Mouse (Mus musculus) heart, adult 18-20 months (tissue): Measurements from ENCODE around the gene Nfic. TPM values are rescaled to one million over a fixed set of nuclear protein-coding genes. Genes with fewer than 3 reads are reported as not detected.

Experiments
- DNase-seq, 2 experiments: peaks; one replicate each; pipeline ENCODE4 v3.0.0; 2021 to 2022; ENCODE audit warnings: mixed read lengths in 1 of 2
- total RNA-seq, 2 experiments: library from RNA; stranded (reverse); gene quantifications; 2 replicates each; pipeline ENCODE4 v1.2.3; 2021

Gene Nfic
- total RNA-seq, 2 experiments from 2014 or later = 91.0 to 93.4 TPM

- DNase-seq = peak; percentile 99 to 100
Observed at GRCm38 (mm10) chr10:81383802-81384604, 71.4 kb downstream of the Nfic start, which contains the start of the genes Dohh and Gm48551. Dohh (plus strand) TSS chr10:81384428. Gm48551 (plus strand) TSS chr10:81384466.

GRCm38 (mm10) chr10:81382039-81382438 is 73.4 kb downstream of the Nfic start:
- no peak for DNase-seq

- DNase-seq = no peak
Observed at GRCm38 (mm10) chr10:81379809-81380378, 75.5 kb downstream of the Nfic start.

- DNase-seq = no peak
Observed at GRCm38 (mm10) chr10:81379183-81379553, 76.3 kb downstream of the Nfic start.

GRCm38 (mm10) chr10:81378553-81379182 is 76.8 kb downstream of the Nfic start:
- DNase-seq = peak; percentile 100

DNA sequence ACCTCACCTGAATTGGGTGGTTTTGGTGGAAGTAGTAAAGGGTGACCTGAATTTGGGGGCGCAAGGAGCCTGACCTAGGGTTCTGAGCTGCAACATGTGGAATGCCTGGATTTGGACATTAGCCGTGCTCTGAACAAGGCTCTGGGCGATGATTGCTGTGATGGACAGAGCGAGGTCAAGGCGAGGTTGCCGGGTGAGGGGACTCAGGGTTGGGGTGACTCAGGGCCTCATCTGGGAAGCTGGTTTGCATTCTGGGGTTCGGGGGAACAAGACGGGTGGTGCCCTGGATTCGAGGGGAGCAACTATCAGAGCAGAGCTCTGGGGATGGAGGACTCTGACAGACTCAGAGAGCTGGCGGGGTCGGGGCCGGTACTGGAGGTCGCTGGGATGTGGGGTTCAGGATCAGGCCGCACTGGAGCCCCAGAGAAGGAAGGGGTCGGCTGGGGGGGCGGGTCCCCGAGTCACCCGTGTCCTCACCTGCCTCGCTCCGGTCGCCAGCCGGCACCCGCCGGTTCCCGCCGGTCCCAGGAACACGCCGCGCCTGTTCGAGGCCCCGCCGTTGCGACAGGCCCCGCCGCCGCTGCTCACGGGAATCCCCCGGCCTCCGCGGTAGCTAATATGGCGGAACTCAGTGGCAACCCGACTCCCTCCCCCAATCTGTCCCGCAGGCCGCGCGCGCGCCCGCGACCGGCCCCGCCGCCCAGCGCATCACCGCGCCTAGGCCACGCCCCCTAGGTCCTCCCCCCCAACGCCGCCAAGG is 77.5 kb downstream of the Nfic start, which contains the start of gene Fzr1:
Fzr1 (minus strand) TSS at position 724 of the 760 bp plus-strand sequence.
- DNase-seq = no peak

DNA sequence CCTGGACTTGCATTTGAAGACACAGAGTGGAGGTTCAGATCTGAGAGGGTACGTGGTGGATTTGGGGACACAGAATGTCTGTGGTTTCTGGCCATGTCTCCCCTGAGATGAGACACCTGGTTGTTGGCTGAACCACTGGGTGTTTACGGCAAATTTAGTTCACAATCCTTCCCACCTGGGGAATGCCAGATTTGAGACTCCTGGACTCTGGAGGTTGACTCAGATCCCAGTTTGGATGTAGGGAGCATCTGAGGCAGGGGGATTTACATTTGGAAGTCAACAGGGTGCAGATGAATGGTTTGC is 78.1 kb downstream of the Nfic start:
- DNase-seq = no peak

- DNase-seq = no peak
Observed at GRCm38 (mm10) chr10:81376561-81377361, 78.7 kb downstream of the Nfic start.

DNA sequence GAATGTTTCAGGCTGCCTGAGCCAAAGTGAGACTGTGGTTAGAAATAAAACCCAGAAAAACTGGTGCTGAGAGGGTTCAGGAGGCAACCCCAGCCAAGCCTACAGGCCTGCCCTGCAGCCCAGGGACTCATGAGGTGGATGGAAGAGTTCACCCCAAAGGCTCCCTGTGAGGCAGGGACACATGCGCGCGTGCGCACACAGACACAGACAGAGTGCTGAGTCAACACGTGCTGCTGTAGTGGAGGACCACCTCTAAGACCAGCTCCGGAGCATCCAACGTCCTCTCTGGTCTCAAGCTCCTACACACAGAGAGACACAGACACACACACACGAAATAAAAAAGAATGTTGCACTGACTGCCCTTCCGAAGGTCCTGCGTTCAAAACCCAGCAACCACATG is 80.1 kb downstream of the Nfic start:
- DNase-seq = no peak

GRCm38 (mm10) chr10:81367207-81367495 is 88.3 kb downstream of the Nfic start:
- DNase-seq = no peak

DNA sequence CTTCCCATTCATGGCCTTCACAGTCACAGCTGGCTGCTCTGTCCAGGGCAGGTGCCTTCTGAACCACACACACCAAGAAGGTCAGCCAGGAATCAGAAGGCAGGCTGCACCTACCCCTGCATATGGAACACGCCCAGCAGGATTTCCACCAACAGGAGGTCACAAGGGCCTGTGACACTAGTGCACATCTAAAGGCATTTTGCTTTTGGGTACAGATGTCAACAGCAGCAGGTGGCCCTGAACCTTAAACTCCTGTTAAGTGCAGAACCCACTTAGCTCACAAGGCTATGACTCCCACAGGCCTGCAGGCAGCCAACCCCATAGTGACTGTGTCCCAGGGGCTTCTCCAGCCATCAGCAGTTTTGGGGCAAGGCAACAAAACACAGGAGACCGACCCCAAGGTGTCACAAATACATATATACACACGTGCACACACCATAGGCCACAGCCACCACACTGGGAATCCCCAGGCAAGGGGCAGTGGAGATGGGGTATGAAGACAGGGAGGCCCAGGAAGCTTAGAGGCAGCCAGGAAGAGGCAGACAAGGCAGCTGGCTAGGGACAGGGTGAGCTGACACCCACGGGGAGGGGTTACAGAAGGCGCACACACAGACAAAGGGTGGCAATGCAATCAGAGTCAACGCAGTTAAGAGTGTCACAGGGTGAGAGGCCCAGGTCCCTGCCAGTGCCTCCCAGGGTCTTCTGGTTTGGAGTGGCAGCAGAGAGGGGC is 88.8 kb downstream of the Nfic start:
- DNase-seq = no peak

GRCm38 (mm10) chr10:81365672-81366476 is 89.6 kb downstream of the Nfic start, which contains the start of gene 4930404N11Rik:
4930404N11Rik (minus strand) TSS chr10:81365816.
- no peak for DNase-seq

DNA sequence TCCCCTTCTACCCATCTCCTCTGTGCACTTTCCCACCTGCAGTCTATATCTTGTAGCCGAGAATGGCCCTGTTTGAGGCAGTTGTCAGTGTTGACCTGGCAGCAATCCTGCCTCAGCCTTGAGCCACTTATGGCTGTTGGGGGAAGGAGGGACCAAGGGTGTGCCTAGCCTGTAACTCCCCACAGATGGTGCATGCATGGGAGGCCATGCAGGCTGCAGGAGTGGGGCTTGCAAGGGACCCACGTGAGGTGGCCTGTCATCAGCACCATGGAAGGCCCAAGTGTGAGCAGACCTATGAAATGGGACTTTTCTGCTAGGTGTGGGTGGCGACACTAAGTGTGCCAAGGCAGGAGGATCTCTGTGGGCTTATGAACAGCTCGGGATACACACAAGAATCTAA is 90.4 kb downstream of the Nfic start:
- DNase-seq = no peak

- DNase-seq = peak in 1 of 2 experiments; percentile 60
Observed at GRCm38 (mm10) chr10:81364666-81365065, 90.8 kb downstream of the Nfic start.

DNA sequence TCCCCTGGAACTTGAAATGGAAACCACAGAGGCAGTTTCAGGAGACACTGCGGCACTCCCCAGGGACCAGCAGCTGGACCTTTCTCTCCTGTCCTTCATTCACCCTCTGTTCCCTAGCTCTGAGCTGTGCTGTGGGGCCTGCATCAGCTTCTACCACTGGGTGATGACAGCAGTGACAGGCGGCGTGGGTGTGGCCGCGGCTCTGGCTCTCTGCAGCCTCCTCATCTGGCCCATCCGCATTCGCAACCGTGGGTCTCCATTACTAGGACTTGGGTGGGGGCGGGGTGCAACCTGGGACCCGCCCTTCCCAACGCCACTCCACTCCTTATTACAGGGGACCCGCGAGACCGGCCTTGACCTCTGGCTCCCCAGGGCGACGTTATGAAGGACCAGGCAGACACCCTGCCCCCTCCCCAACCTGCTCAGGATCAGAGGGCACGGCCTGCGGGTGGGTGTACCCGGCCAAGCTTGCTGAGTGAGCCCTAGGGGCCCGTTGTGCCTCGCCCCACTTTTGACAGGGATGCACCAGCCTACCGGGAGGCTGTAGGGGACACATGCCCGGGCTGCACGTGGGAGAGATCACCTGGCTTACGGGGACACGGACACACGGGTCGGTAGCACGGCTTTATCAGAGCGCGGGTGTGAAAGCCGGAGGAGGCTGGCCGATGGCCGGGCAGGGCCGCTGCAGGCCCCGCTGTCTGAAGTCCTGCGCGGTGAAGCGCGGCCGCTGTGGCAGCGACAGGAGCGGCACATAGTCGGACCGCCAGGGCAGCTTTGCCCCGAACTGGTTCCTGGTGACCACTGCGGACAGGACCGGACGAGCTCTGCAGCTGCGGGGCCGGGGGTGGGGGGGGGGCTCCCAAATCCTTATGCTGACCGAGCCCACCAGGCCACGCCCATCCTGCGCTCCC is 91.7 kb downstream of the Nfic start:
- DNase-seq = peak; percentile 55 to 68

- no peak for DNase-seq
Observed at GRCm38 (mm10) chr10:81362336-81362949, 93.0 kb downstream of the Nfic start.

DNA sequence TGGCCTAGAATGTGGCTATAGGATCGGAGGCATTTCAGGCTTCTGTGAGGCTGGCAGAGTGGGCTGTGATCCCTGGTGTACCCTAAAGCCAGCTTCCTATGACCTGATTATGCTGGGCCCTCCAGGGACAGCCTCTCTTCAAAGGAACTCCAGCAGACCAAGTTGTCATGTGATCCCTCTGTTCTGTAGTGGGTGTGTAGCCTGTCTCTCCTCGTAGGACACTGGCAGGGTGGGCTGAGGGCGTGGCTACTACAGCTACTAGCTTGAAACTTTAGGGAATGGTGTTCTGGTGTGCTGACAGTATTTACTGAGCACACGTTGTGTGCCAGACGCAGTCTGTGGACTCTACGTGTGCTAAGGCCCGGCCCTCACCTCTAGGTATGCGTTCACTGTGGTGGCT is 94.7 kb downstream of the Nfic start:
- no peak for DNase-seq

DNA sequence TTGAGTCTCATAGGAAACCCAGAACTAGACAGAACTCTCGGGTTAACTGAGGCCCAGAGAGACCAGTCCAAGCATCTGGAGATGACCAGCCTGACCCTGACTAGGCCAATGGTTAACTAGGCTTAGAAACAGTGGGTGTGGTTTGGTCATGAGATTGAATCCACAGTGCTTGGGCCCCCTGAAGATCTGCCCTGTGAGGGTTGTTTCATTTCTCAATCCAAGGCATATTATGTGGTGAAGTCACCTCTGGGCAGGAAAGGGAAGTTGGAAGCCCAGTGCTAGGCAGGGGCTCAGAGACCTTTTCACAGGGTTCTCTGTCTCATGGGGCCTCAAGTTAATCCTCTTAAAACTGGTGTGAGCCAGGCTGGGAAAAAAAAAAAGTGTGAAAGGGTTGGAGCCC is 96.6 kb downstream of the Nfic start:
- no peak for DNase-seq

DNA sequence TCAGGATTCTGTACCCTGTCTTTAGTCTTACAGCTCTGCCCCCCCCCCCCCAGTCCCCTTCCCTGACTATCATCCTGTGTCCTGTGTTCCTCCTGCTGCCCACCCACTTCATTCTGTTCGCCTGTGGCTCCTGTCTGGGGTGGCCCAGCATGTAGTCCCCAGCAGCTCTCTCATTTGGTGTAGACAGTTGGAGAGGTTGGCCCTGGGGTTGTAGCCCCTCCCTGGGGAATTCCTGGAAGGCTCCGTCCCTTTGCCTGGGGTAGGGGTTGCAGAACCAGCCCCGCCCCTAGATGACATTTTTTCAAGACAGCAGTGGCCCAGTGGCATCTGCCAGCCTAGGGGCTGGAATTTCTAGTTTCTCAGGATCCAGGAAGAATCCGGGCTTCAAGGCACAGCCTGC is 97.2 kb downstream of the Nfic start:
- DNase-seq = no peak
